Mouse (Mus musculus): Measurements from ENCODE around the gene Fancg. TPM values are rescaled to one million over a fixed set of nuclear protein-coding genes. Genes with fewer than 3 reads are reported as not detected.

Gene Fancg
- total RNA-seq (2022): 10 to 100 TPM in 2 of 4 experiments, 1 to 10 TPM in 2; 8.0 to 17.8 (median 12.5) TPM

DNA sequence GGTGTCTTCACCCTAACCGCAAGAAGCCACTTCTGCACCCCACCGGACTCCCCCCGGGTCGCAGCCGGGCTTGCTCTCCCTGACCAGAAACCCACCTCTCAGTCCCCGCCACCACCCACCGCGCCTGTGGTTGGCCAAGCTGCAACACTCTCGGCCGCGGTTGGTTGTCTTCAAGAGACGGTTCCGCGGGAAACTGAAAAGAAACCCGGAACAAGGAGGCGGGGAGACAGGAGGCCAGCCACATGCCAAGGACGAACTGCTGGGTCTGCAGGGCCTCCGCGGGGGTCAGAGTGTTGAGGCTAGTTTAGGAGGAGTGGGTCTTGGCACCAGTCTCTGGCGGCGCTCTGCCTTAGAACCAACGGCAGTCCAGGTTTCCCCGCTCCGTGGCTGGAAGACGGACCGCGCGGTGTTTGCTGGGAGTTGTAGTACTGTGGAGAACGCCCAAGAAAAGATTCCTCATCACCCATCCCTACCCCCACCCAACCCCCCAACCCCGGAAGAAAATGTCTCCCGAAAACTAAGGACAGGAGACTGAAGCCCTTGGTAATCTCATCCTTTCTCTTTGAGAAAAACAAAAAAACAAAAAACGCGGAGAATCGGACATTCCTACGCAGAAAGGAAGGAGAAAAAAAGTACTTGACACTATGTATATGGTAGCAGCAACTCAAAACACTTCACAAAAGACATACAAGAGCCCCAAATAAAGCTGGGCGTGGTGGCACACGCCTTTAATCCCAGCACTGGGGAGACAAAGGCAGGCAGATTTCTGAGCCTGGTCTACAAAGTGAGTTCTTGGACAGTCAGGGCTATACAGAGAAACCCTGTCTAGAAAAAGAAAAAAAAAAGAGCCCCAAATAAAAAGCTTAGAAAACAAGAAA lies at the start of gene Fancg:
TSS of gene Fancg (minus strand) at position 346 of the 878 bp plus-strand sequence.
- peak; percentile 77 for DNase-seq

DNA sequence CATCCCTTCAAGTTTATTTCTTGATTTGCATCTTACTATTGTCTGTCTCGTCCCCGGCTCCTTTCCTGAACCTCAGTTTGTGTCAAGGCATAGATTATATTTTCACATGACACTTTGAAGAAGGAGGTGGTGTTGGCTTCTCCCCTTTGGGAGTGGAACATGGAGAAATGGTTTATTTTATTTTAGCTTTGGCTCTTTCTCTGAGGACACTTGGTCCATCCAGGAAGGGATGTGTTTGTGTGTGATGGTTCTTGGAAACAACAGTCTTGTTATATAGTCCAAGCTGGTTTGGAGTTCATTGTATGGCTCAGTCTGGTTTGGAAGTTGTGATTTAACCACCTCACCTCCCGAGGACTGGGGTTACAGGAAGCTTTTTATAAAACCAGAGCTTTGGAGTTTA lies 49.4 kb upstream of the Fancg start:
- no peak for DNase-seq

DNA sequence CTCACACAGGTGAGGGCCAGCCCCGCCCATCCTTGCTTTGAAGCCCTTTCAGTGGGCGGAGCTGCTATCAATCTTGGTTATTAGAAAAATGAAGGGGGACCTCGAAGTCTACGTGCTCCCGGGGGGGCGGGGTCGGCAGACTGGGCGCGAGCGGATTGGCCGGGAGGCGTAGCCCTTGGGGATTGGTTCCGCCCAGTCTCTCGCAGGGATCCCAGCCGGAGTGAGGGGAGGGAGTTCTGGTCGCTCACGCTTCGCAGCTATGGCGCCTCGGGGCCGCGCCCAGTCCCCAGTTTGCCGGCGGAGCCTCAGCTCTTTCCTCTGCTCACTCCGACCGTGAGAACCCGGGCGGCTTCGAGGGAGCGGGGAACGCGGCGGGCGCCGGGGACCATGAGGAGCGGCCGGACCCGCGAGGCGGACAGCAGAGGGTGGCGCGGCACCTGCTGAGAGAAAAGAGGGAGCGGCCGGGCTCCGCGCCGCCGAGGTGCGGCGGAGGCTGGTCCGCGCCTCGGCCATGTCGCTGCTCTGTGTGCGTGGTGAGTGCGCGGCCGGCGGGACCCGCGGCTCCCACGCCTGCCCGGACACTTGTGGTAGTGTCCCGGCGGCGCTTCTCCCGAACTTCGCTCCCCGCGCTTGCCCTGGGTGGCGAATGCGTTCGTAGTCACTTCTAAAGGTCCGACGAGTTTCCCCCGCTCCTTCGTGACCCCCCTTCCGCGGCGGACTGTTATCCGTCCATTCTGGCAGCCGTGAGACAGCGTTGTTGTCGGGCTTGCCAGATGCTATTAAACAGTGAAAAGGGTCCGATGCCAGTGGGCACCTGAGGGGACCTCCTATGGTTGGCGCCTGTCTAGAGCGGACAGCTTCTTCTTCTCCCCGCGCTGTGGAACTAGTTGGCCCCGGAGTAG lies 48.7 kb upstream of the Fancg start, which contains the start of gene Unc13b:
TSS of gene Unc13b (plus strand) at position 201 of the 902 bp plus-strand sequence.
- DNase-seq: peak; percentile 92

DNA sequence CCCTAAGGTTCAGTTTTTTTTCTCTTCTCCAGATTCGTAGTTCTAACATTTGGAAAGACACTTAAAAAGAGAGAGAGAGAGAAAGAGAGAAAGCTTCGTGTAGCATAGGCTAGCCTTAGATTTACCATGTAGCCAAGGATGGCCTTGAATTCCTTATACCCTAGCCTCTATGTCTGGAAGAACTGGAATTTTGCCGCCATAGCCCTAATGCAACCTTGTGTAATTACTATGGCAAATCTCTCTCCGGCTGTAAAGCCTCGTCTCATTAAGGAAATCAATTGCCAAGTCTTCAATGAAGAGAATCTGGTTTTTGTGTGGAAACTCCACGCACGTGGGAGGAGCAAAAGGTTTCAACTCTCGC lies 48.1 kb upstream of the Fancg start:
- DNase-seq: no peak

DNA sequence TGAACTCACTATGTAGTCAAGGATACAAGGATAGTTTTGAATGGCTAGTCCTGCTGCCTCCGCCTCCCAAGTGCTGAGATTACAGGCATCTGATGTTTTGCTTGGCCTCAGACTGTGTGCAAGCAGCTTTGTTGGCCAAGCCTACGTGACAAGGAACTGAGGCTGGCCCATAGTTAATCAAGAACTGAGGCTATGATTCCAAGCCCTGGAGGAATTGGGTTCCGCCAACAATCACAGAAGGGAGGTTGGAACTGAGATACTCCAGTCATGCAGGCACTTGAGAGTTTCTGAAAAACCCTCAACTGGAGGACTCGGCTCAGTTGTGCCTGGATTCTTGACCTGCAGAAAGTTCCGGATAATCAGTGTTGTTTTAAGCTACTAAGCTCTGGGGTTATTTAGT lies 47.3 kb upstream of the Fancg start:
- DNase-seq: no peak

DNA sequence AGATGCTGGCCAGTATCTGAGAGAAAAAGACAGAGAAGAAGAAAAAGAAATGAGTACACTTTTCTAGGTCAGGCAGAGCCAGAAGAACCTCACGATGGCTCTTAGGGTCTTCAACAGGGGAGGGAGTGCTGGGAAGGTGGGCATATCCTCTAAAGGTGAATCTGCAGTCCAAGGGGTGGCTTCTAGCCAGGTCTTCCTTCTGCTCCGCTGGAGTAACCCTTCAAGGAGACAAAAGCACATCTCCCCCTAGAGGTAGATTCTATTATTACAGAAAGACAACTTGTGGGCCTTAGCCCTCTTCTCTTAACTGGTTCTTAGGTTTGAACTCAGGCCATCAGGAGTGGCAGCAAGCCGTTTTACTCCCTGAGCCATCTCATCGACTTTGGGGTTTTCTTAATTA lies 42.3 kb upstream of the Fancg start:
- no peak for DNase-seq

DNA sequence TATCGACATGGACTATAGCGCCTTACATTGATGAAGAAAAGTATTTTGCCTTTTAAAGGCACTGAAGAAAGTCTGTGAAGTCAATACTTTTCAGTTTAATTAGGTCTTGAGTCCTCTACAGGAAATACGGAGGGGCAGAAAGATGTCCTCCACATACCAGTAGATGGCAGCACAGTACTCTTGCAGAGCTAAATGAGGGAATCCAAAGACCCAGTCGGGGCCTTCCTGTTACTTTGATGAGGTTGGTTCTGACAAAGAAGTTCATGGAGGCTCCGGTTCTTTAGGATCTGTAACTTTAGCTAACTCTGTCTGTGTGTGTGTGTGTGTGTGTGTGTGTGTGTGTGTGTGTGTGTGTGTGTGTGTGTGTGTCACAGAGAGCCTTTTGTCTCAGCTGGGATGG lies 36.9 kb upstream of the Fancg start:
- DNase-seq: peak; percentile 73

DNA sequence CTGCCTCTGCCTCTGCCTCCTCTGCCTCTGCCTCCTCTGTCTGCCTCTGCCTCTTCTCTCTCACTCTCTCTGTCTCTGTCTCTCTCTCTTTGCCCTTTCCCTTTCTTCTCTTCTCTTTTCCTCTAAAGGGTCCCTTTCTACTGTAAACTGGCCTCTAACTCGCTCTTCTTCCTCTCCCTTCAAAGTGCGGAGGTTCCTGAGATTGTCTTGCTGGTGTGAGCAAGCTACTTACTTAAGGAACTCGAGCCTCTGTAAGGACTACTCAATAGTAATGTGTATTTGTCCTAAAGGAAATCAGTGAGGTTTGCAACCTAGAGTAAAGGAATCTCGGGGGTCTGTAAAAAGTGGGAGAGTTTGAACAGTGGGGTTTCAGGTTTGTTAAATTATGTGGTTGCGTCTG lies 36.3 kb upstream of the Fancg start:
- DNase-seq: no peak

DNA sequence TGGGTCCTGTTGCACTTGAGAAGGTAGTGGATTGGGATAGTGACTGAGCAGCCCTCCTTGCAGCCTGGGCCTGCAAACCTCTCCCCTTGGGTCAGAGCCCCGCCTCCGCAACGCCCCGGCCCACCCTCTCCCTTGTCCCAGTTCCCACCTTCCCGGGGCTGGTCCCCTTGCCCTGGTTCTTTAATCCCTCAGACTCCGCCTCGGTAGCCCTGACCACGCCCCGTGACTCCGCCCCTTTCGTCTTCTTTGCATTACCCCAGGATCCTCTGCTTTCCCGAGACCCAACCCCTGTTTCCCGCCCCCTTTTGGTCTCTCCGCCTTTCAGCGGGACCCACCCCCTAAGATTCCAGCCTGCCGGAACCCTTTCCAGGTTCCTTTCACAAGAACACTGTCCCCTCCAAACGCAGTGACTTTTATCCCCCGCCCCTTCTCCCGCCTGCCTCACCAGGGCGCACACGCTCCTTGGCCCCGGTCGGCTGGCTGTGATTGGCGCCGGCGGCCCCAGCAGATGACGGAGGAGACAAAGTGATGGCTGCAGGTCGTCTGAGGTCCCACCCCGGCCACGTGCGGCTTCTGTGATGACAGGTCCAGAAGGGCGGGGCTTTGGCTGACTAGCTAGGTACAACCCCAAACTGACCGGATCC lies 35.5 kb upstream of the Fancg start, which contains the start of gene Fam214b:
TSS of gene Fam214b (minus strand) at position 562 of the 644 bp plus-strand sequence.
- peak; percentile 99 for DNase-seq

DNA sequence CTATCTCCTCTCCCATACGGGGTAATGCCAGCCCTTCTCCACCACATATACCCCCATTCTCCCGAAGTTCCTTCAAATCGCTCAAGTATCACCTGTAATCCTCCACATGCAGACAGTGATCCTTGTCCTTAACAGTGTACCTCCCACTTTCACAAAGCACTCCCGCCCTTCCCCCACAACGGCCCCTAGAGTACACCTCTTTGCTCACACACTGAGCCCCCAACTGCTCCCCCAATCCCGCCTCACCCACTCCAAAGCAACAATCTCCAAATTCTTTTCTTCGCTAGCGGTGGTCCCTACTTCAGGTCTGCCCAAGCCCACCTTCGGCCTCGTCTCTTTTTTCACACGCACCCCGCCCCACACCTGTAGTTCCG lies 35.0 kb upstream of the Fancg start:
- no peak for DNase-seq

DNA sequence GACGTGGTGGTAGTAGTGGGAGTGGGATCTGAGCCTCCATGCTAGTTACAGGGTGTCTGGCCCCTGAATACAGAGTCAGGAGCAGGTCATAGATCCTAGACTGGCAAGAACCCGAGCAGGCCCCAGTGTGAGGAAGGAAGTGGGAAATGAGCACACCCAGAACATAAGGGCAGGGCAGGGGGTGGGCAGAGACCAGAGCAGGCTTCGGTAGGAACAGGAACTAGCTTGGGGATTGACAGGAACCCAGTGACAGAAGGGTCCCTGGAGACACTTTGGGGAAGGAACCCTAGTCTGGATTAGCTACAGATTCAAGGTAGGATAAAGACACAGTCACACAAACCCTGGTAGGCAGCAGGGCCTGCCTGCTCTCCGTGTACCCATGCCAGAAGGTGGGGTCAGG lies 34.4 kb upstream of the Fancg start:
- DNase-seq: no peak

DNA sequence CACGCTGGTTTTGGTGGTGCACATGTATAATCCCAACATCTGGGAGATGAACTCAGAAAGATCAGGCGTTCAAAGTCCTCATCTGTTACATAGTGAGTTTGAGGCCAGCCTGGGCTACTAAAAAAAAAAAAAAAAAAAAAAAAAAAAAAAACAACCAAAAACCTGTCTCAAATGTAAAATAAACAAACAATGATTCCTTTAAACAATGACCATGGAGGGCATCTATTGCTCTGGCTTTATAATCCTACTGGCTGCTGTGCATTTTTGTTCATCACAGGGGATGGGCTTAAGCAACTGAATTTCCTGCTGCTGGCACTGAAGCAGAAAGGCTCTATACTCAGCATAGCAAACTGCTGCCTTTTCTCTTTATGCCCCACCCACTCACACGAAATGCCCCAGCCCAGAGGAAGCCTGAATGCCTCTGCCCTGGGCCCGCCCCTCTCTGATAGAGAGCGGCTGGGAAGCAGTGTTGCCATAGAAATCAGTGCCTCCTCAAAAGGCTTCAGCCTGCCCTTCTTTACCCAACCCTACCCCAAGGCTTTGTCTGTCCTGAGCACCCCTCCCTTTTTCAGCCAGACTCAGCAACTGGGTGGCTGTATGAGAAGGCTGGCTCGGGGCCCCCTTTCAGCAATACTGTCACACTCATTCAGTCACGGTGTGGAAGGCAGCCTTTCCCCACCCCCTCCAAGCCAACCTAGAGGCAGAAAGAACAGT lies 33.5 kb upstream of the Fancg start:
- DNase-seq: peak; percentile 67

DNA sequence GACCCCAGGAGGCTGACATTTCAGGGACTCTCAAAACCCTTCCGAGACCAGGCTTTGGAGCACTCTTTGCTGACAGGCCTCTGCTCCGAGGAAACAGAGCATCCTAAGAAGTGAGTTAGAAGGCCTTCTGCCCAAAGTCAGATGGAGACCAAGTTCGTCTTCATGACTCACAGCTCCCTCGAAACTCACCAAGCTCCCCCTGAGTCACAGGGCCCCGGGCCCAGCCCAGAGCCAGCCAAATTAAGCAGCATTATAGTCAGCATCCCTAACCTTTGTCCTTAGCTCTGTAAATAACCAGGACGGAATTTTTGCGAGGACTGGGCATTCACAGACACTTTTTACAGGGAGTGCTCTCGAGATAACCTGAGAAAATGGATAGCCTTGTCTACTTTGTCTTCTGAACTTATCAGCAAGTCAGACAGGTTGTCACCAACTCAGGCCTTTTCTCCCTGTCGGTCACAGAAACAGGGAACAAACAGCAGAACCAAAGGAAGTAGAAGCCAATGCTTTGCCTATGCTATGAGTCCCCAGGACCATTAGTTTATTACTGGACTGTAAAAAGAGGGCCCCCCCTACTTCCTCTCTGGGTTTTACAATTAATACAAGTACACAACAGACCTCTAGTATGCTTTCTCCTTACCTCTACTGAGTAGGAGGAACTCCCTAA lies 30.7 kb upstream of the Fancg start:
- no peak for DNase-seq

DNA sequence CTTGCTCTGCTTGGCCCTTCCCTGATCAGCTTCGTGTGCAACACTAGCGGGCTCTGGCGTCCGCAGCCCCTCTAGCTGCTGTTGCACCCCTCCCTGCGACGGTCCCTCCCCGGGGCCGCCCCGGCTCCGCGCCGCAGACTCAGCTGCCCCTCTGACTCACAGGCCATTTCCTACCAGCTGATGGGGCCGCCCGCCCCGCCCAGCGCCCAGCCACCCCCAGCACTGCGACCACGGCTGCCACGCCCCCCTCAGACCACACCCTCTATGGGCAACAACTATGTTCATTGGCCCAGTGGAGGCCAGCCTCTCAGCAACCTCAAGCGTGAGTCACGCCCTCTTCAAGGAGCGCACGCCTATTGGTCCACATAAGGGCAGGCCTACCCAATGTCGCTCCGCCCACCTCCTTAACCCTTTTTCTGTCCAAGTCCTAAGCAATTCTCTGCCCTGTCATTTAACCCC lies 29.8 kb upstream of the Fancg start:
- DNase-seq: peak; percentile 97

DNA sequence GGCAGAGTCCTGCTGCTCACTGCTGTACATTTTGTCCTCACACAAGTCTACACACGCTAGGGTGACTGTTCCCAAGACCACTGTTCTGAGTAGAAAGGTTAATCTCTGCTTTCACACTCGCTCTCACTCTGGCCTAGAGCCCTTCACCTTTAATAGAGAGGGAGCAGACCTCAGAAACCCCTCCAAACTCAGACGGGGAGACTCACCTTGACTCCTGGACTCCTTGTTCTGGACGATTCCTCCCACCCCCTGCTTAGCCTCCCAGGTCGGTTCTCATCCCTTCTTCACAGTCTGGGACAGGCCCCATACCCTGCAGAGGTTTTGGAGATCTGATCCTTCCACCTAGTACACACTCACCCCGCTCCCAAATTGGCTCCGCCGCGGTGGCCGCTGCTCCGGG lies 29.3 kb upstream of the Fancg start:
- DNase-seq: no peak

DNA sequence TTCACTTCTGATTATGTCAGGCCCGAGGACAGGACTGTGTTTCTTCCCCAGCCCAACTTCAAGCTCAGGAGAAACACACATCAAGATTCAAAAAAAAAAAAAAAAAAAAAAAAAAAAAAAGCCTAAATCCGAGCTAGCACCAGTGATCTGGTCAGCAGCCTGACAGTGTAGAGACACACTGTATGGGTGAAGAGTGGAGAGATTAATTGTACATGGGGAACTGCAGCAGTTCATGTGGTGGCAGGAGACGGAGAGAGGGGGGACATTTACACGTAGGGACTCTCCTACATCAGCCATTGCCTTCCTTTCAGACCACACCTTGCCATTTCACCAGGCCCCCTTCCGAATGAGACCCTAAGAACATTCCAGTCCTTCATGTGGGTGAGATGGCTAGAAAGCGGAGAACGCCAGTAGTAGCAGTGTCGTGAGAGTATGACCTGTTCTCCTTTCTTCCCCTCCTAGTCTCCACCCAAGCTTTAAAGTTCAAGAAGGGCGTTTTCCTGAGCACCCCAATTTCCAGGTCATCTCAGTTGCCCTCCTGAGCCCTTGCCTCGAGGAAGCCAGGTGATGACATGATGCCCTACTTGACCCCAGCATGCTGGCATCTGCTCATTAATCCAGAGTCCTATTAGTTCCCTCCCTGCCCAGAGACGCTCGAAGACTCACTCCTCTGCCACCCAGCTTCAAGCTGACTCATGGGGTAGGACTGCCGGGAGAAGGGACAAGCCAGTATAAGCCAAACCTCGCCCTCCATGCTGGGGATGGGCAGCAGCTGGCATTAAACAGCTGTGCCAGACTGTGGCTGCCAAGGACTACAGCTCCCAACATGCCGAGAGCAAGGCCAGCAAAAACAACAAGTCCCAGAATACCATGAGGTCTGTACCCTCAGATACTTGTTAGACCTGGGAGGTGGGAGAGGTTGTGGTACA lies 28.5 kb upstream of the Fancg start:
- DNase-seq: peak; percentile 88

DNA sequence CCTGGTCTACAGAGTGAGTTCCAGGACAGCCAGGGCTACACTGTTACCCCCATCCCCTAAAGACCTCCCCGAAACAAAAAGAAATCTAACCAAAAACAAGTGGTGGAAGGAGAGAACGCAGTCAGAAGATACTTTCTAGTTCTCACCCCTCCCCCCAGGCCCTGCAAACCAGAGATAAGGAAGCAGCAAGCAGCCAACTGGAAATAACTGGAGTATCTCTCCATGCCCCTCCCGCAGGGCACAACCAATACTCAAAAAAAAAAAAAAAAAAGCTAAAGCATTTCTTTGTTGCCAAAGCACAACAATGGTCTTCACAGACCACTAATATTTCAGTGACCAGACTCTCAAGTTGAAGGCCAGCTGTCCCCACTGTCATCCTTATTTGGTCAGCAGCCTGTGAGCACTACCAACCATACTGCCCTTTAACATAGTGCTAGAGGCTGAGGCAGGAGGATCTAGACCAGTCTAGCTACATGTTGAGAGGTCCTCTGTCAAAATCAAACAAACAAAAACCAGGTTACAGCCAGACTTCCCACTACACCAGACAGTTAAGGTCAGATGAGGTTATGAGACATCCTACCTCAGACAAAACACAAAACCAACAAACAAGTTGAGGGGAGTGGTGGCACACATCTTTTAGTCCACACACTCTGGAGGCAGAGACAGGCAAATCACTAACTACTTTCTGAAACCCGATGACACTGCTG lies 27.7 kb upstream of the Fancg start:
- no peak for DNase-seq

DNA sequence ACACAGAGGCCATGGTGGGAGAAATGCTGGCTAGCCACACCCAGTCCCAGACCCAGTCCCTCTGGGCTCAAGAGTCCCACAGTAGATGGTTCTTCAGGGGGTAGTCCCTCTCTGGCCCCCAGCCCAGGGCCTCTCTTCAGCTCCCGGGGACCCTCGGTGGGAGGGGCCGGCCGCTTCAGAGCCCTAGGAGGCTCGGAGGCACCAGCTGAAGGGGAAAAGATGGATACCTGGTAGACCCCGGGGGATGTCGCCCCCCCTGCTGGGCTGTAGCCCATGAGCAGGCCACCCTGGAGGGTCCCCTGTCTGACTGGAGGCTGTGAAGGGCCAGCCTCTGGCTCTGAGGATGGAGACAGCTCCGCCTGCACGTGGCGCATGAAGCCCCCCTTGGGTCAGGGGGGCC lies 26.1 kb upstream of the Fancg start:
- DNase-seq: no peak

DNA sequence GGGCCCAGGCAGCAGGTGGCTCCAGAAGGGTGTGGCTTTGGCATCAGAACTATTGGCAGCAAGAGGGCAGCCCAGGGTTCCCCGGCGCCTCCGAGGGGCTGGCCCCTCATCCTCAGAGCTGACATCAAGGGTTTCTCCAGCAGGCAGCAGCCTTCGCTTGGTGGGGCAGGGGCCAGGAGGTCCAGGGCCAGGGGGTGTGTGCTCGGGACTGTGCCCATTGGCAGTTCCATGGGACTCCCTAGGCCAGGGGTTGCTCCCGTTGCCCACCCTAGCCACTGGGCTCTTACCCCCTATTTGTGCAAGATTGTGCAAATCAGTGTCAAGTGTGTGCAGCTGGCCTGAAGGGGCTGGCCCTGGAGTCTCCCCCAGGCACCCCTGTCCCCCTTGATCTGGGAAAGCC lies 25.5 kb upstream of the Fancg start:
- no peak for DNase-seq

DNA sequence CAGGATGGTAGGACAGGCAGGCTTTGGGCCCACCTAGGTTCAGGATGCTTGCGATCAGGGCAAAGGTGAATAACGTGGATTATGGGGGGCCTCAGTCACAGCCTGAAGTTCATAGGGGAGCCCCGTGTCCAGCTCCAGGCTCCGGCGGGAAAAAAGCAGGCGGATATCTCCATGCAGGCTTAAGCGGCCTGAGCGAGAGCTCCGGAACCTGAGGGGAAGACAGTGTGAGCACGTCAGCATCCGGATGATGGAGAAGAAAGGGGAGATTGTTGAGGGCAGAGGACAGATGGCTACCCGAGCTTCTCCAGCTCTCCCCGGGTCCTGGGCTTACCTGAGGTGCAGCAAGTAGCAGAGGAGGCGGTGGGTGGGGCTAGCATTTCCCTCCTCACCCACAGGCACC lies 23.2 kb upstream of the Fancg start:
- DNase-seq: no peak

All from adrenal gland, adult 8-10 months (tissue).